ENCODE assay signal across 15 mouse cellular contexts in the genomic region with DNA sequence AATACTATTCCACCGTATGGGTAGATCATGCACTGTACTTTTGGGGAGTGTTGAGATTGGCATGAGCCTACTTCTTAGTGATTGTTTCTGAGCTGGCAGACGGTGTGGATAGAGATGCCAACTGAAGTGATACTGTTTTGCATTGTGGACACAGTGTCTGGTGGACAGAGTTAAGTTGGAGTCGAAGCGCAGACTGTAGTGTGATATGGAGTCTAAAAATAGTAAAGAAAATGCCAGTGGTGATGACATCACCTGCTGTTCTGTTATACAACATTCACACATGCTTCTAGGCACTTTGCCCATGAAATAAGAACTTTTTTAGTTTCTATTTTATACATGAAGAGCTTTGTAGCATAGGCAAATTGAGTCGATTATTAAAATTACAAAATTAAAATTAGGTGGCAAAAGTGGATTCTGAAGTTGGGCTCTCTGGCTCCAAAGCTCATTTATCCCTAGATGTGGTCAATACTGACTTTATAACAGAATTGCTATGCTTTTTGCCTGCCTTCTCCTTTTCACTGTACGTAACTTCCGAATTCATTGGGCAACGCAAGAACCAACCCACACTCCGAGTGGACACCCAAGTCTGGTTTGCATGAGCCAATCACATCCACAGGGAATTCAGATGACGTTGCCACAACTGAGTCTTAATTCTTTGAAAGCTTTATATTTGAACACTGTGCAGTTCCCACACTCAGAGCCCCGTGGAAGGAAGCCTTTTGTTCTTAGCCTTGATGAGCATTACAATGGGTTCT. TPM values are rescaled to one million over a fixed set of nuclear protein-coding genes. Genes with fewer than 3 reads are reported as not detected.
DNase-seq lines count a peak whose midpoint lies in the region; ATAC-seq and TF ChIP-seq lines count a peak whose summit lies in the region.
"Had no signal": no experiment of that assay in that cellular context is flagged by ENCODE, and none has a peak within 500 bp of the region (broad histone marks: within the 10 kb centered on the region; RNA-seq: fewer than 3 reads in every experiment).

No protein-coding gene starts in this region.

- 74% methylated on average over 11 of the region's 11 CpGs for WGBS in forebrain, postnatal 0 days
- WGBS in forebrain, embryonic 12.5 days = 82% methylated on average over 11 of the region's 11 CpGs

- H3K9ac ChIP-seq in forebrain, postnatal 0 days = no peak overlapping the region
- no peak overlapping the region for H3K9ac ChIP-seq in forebrain, embryonic 12.5 days
- H3K9ac ChIP-seq: embryonic facial prominence, embryonic 15.5 days; hindbrain, embryonic 13.5 days; limb, embryonic 15.5 days had no signal

- no peak for DNase-seq in forebrain, postnatal 0 days
- peak; percentile 22 for DNase-seq in lung, postnatal 36 days
- DNase-seq in lung, postnatal 4 days = no peak
- peak; percentile 44 for DNase-seq in heart, postnatal 4 days
- DNase-seq in cerebellum, postnatal 36 days = no peak
- no peak for DNase-seq in layer of hippocampus, postnatal 10 days (ENCODE audit: low spot score in 2 of 2)
- DNase-seq in cerebellum, postnatal 14 days = no peak
- DNase-seq: kidney, adult 18-20 months; right cerebral cortex, postnatal 4 days had no signal

- H3K27me3 ChIP-seq in forebrain, postnatal 0 days (ENCODE audit: insufficient read depth, low read length) = no peaks in the 10 kb centered on the region
- no peaks in the 10 kb centered on the region for H3K27me3 ChIP-seq in forebrain, embryonic 12.5 days
- H3K27me3 ChIP-seq: embryonic facial prominence, embryonic 15.5 days; hindbrain, embryonic 13.5 days; limb, embryonic 15.5 days had no signal

- no peak overlapping the region for H3K27ac ChIP-seq in forebrain, postnatal 0 days (ENCODE audit: low read depth, low read length)
- H3K27ac ChIP-seq in forebrain, embryonic 12.5 days = no peak overlapping the region
- H3K27ac ChIP-seq: embryonic facial prominence, embryonic 15.5 days; hindbrain, embryonic 13.5 days; limb, embryonic 15.5 days had no signal

- no peak overlapping the region for H3K4me2 ChIP-seq in forebrain, postnatal 0 days (ENCODE audit: low read depth)
- no peak overlapping the region for H3K4me2 ChIP-seq in forebrain, embryonic 12.5 days
- H3K4me2 ChIP-seq: embryonic facial prominence, embryonic 15.5 days; hindbrain, embryonic 13.5 days; limb, embryonic 15.5 days had no signal

- H3K4me3 ChIP-seq in forebrain, postnatal 0 days (ENCODE audit: low read depth, low read length) = no peak overlapping the region
- H3K4me3 ChIP-seq in forebrain, embryonic 12.5 days (replicated peaks) = no peak overlapping the region
- H3K4me3 ChIP-seq: embryonic facial prominence, embryonic 15.5 days; hindbrain, embryonic 13.5 days; limb, embryonic 15.5 days had no signal

- no peaks in the 10 kb centered on the region for H3K36me3 ChIP-seq in forebrain, postnatal 0 days (ENCODE audit: insufficient read depth)
- no peaks in the 10 kb centered on the region for H3K36me3 ChIP-seq in forebrain, embryonic 12.5 days (replicated peaks)
- H3K36me3 ChIP-seq: embryonic facial prominence, embryonic 15.5 days; limb, embryonic 15.5 days had no signal

- H3K4me1 ChIP-seq in forebrain, postnatal 0 days (ENCODE audit: insufficient read depth) = 0 out of 2 replicates have a peak, but pooled peaks cover 2% of the 10 kb centered on the region
- H3K4me1 ChIP-seq in forebrain, embryonic 12.5 days = peaks cover 2% of the 10 kb centered on the region; the same call in 1 of the 2 replicates

- no peaks in the 10 kb centered on the region for H3K9me3 ChIP-seq in forebrain, postnatal 0 days (ENCODE audit: low read length)
- no peaks in the 10 kb centered on the region for H3K9me3 ChIP-seq in forebrain, embryonic 12.5 days
- H3K9me3 ChIP-seq: embryonic facial prominence, embryonic 15.5 days; hindbrain, embryonic 13.5 days; limb, embryonic 15.5 days had no signal

- no peak for TF ChIP-seq CTCF in forebrain, postnatal 0 days (IDR thresholded peaks at IDR 0.05; ENCODE audit: low read depth)

- peak; percentile 38 for ATAC-seq in forebrain, postnatal 0 days
- no peak for ATAC-seq in forebrain, embryonic 12.5 days (ENCODE audit: low FRiP score)
- ATAC-seq: activated CD4-positive, CD25-positive, alpha-beta regulatory T cell, adult 4 months; forebrain, embryonic 16.5 days had no signal

RNA-seq across cellular contexts. Expression of a gene that starts 6.0 kb away (rescaled TPM):
- total RNA-seq in forebrain, postnatal 0 days (2014; rRNA removed) = 33.2 and 47.8 TPM in 2 replicates
- 17.6 and 20.3 TPM in 2 replicates for polyA plus RNA-seq in forebrain, postnatal 0 days (2015; fragmentation: Nextera tagmentation; extraction: Ambion mirVana)
- 30.7 and 34.3 TPM in 2 replicates for polyA plus RNA-seq in forebrain, embryonic 12.5 days (2016; fragmentation: Nextera tagmentation; extraction: Ambion mirVana)
- total RNA-seq in heart, postnatal 4 days (2021) = 100 to 1,000 TPM; 154 to 174 TPM
- total RNA-seq in layer of hippocampus, postnatal 10 days (2021) = 10 to 100 TPM; 66.2 to 78.6 TPM

Comparison
In these comparisons a context has a peak if more than half of its experiments do, and no peak if none do; other contexts are left out.
1. DNase-seq: peak in lung, postnatal 36 days (single experiment) and heart, postnatal 4 days (single experiment); none in forebrain, postnatal 0 days (single experiment), lung, postnatal 4 days (0 of 2), cerebellum, postnatal 36 days (0 of 2), layer of hippocampus, postnatal 10 days (0 of 2) and cerebellum, postnatal 14 days (0 of 2).